Mouse (Mus musculus) retina, postnatal 1 day (tissue): ENCODE results near the gene Cog5.

Source experiments
- DNase-seq: peaks from one replicate; pipeline ENCODE4 v3.0.0-alpha.2; 2012

The Cog5 gene

GRCm38 (mm10) chr12:31825821-31826220 is 171.2 kb downstream of the Cog5 start:
- DNase-seq = no peak

- DNase-seq = no peak
Measured at GRCm38 (mm10) chr12:31826476-31826875, 171.8 kb downstream of the Cog5 start.

GRCm38 (mm10) chr12:31835480-31835879 is 180.8 kb downstream of the Cog5 start:
- DNase-seq = no peak

GRCm38 (mm10) chr12:31836211-31836610 is 181.5 kb downstream of the Cog5 start:
- no peak for DNase-seq

GRCm38 (mm10) chr12:31838521-31838920 is 183.9 kb downstream of the Cog5 start:
- DNase-seq = no peak

- DNase-seq = peak; percentile 32
Measured at GRCm38 (mm10) chr12:31839249-31839648, 184.6 kb downstream of the Cog5 start.

GRCm38 (mm10) chr12:31846077-31846476 is 191.4 kb downstream of the Cog5 start:
- DNase-seq = no peak

- DNase-seq = peak; percentile 15
Measured at GRCm38 (mm10) chr12:31848630-31849415, 194.2 kb downstream of the Cog5 start.

GRCm38 (mm10) chr12:31849601-31850000 is 194.9 kb downstream of the Cog5 start:
- no peak for DNase-seq

GRCm38 (mm10) chr12:31854039-31854438 is 199.4 kb downstream of the Cog5 start:
- no peak for DNase-seq

GRCm38 (mm10) chr12:31854817-31855216 is 200.1 kb downstream of the Cog5 start:
- no peak for DNase-seq

GRCm38 (mm10) chr12:31857784-31858183 is 203.1 kb downstream of the Cog5 start:
- DNase-seq = no peak

- DNase-seq = no peak
Measured at GRCm38 (mm10) chr12:31862668-31863538, 208.2 kb downstream of the Cog5 start.

GRCm38 (mm10) chr12:31876775-31877174 is 222.1 kb downstream of the Cog5 start:
- DNase-seq = no peak

GRCm38 (mm10) chr12:31882736-31883135 is 228.1 kb downstream of the Cog5 start:
- no peak for DNase-seq

- DNase-seq = no peak
Measured at GRCm38 (mm10) chr12:31884365-31884764, 229.7 kb downstream of the Cog5 start.

- no peak for DNase-seq
Measured at GRCm38 (mm10) chr12:31885084-31885483, 230.4 kb downstream of the Cog5 start.

GRCm38 (mm10) chr12:31885844-31886606 is 231.4 kb downstream of the Cog5 start:
- DNase-seq = no peak

- no peak for DNase-seq
Measured at GRCm38 (mm10) chr12:31890685-31891084, 236.0 kb downstream of the Cog5 start.

GRCm38 (mm10) chr12:31892079-31892478 is 237.4 kb downstream of the Cog5 start:
- DNase-seq = no peak

- DNase-seq = no peak
Measured at GRCm38 (mm10) chr12:31892771-31893170, 238.1 kb downstream of the Cog5 start.

- peak; percentile 65 for DNase-seq
Measured at GRCm38 (mm10) chr12:31895095-31895734, 240.5 kb downstream of the Cog5 start.

- DNase-seq = peak; percentile 86
Measured at GRCm38 (mm10) chr12:31895888-31896287, 241.2 kb downstream of the Cog5 start.
